Mouse (Mus musculus) heart, embryonic 13.5 days (tissue): ENCODE measurements around the gene Abhd14b. TPM values are rescaled to one million over a fixed set of nuclear protein-coding genes. Genes with fewer than 3 reads are reported as not detected.
A peak's percentile ranks its signal among the peaks of the same experiment; 100 is the strongest.

Experiments
- ATAC-seq: fragments of 200-750 bp; cut with Nextera tagmentation; 2 replicates; pipeline ENCODE4 v1.8.0; 2017; ENCODE audit warnings: moderate TSS enrichment; ENCODE audit not compliant: insufficient number of reproducible peaks, low FRiP score, low TSS enrichment; ENCODE audit errors: extremely low read depth
- H3K27ac ChIP-seq: fragments of 300-500 bp; sonication (generic); replicated peaks from 2 replicates; pipeline ENCODE4 v1.5.1; 2015; ENCODE audit warnings: moderate library complexity, mild to moderate bottlenecking, inconsistent platforms
- H3K27me3 ChIP-seq: fragments of 300-500 bp; sonication (generic); replicated peaks from 2 replicates; pipeline ENCODE4 v1.6.1; 2015; ENCODE audit warnings: mild to moderate bottlenecking, inconsistent platforms
- H3K36me3 ChIP-seq: fragments of 300-500 bp; sonication (generic); 2 replicates; pipeline ENCODE4 v1.6.1; 2015; ENCODE audit warnings: mild to moderate bottlenecking, inconsistent platforms
- H3K4me1 ChIP-seq: fragments of 300-500 bp; sonication (generic); 2 replicates; pipeline ENCODE4 v1.6.1; 2015; ENCODE audit warnings: inconsistent platforms
- H3K4me2 ChIP-seq: fragments of 300-500 bp; sonication (generic); 2 replicates; pipeline ENCODE4 v1.6.1; 2015; ENCODE audit warnings: inconsistent platforms, mild to moderate bottlenecking, moderate library complexity
- H3K4me3 ChIP-seq: fragments of 300-500 bp; sonication (generic); 2 replicates; pipeline ENCODE4 v1.5.1; 2015; ENCODE audit warnings: moderate library complexity, mild to moderate bottlenecking, inconsistent platforms
- H3K9ac ChIP-seq: fragments of 300-500 bp; sonication (generic); 2 replicates; pipeline ENCODE4 v1.6.1; 2015; ENCODE audit warnings: inconsistent platforms, mild to moderate bottlenecking, moderate library complexity
- H3K9me3 ChIP-seq: fragments of 300-500 bp; sonication (generic); 2 replicates; pipeline ENCODE4 v1.6.1; 2016; ENCODE audit warnings: inconsistent platforms
- WGBS: fragments of 180-500 bp; shearing (Covaris S2); methylation state at CpG from one replicate; pipeline ENCODE4 v1.1.7; 2015; ENCODE audit warnings: mixed read lengths; 5-methylcytosine and 5-hydroxymethylcytosine counted together
- polyA plus RNA-seq: library from polyadenylated mRNA; unstranded; fragments of >200 nt; fragmentation: Nextera tagmentation; extraction: Ambion mirVana; gene quantifications from 2 replicates; pipeline ENCODE4 v1.2.1, GENCODE M21; 2015

Abhd14b gene
- polyA plus RNA-seq, 1 experiment from 2014 or later: 7.4 TPM

DNA sequence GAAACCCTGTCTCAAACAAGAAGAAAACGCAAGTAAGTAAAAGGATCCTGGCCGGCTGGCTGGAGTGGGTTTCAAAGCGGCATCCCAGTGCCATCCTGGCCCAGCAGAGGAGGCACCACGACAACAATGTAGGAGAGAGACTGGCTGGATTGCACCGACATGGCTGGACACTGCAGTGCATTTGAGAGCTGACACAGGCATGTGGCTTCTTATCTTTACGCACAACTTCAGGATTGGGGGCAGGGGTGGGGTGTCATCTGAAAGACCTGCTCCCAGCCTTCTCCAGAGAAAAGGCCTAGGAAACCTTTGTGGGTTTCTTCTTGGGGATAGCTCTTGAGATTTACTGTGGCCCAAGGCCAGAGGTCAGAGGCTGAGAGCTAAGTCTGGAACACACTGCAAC lies 35.5 kb upstream of the Abhd14b start:
- Histone ChIP-seq H3K36me3 (no peaks in the 10 kb centered on the region), H3K4me2 (no peak overlapping the region), H3K9ac (peak overlapping the region; percentile 34; the same call in 1 of the 2 replicates), H3K27me3 (no peaks in the 10 kb centered on the region; the same call in 1 of the 2 replicates), H3K4me1 (peaks cover 46% of the 10 kb centered on the region), H3K9me3 (no peaks in the 10 kb centered on the region), H3K27ac (0 out of 2 replicates have a peak overlapping the region, but pooled peaks have one; percentile 6), H3K4me3 (no peak overlapping the region)
- 53% methylated on average over 6 of the region's 6 CpGs for WGBS
- ATAC-seq: no peak

DNA sequence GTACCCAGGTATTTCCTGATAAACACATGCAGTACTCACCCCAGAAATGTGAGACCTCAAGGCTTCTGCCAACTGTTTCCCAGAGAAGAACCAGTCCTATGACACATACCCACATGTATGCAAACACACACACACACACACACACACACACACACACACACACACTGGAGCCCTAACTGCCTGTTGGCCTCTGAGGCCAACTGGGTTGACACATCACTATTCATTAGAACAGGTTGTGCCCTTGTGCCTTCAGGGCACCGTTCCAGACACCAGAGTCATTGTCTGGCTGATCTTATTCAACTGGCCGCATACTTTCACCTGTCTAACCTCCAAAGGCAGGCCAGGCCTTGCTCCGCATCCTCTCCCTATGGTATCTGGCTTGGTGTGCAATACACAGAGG lies 35.0 kb upstream of the Abhd14b start:
- Histone ChIP-seq H3K27me3 (no peaks in the 10 kb centered on the region; the same call in 1 of the 2 replicates), H3K27ac (no peak overlapping the region), H3K36me3 (no peaks in the 10 kb centered on the region), H3K4me2 (no peak overlapping the region), H3K4me1 (peaks cover 46% of the 10 kb centered on the region), H3K9ac (0 out of 2 replicates have a peak overlapping the region, but pooled peaks have one; percentile 34), H3K4me3 (no peak overlapping the region), H3K9me3 (no peaks in the 10 kb centered on the region)
- no peak for ATAC-seq
- WGBS: 87% methylated on average over 3 of the region's 3 CpGs

DNA sequence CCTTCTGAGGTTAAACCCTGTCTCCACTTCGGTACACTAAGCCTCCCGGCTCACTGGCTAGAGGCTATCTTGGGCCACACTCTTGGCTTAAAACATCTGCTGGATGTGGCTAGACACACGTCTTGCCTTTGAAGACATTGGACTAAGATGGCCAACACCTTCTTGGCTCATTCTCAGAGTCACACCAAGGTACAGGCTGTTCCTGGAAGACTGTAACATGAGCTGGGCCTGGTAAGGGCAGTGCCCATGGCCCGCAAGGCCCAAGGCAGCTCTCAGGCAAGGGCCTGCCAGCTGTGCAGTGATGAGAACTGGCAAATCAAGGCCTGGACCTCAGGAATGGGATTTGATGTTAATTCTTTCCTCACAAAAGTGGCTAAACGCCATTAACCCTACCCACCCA lies 33.7 kb upstream of the Abhd14b start:
- Histone ChIP-seq H3K9me3 (no peaks in the 10 kb centered on the region), H3K9ac (no peak overlapping the region), H3K27ac (no peak overlapping the region), H3K4me3 (no peak overlapping the region), H3K36me3 (no peaks in the 10 kb centered on the region), H3K4me2 (no peak overlapping the region), H3K27me3 (no peaks in the 10 kb centered on the region; the same call in 1 of the 2 replicates), H3K4me1 (peaks cover 48% of the 10 kb centered on the region)
- 79% methylated on average over 5 of the region's 5 CpGs for WGBS
- no peak for ATAC-seq

DNA sequence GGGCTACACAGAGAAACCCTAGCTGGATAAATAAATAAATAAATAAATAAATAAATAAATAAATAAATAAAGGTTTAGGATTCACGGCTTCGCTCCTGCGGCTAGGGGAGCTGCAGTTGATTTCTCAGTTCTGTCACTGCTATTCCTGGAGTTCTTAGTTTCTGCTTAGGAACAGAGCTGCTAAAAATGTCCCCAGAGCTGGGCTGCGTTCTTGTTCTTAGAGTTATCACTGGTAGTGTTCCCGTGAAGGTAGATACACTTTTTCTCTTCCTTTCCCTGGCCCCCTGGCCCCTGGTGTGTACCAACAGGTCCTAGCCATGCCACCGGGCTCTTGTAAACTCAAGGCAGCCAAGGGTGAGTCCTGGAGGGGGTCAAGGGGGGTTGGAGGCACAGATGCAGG lies 30.4 kb upstream of the Abhd14b start:
- H3K9ac ChIP-seq: no peak overlapping the region
- H3K4me2 ChIP-seq: no peak overlapping the region
- H3K9me3 ChIP-seq: no peaks in the 10 kb centered on the region
- no peak overlapping the region for H3K4me3 ChIP-seq
- no peak for ATAC-seq
- H3K4me1 ChIP-seq: peaks cover 49% of the 10 kb centered on the region
- WGBS: 53% methylated on average over 6 of the region's 6 CpGs
- H3K27me3 ChIP-seq: peaks cover 5% of the 10 kb centered on the region
- H3K27ac ChIP-seq: peak overlapping the region; percentile 34
- no peaks in the 10 kb centered on the region for H3K36me3 ChIP-seq

DNA sequence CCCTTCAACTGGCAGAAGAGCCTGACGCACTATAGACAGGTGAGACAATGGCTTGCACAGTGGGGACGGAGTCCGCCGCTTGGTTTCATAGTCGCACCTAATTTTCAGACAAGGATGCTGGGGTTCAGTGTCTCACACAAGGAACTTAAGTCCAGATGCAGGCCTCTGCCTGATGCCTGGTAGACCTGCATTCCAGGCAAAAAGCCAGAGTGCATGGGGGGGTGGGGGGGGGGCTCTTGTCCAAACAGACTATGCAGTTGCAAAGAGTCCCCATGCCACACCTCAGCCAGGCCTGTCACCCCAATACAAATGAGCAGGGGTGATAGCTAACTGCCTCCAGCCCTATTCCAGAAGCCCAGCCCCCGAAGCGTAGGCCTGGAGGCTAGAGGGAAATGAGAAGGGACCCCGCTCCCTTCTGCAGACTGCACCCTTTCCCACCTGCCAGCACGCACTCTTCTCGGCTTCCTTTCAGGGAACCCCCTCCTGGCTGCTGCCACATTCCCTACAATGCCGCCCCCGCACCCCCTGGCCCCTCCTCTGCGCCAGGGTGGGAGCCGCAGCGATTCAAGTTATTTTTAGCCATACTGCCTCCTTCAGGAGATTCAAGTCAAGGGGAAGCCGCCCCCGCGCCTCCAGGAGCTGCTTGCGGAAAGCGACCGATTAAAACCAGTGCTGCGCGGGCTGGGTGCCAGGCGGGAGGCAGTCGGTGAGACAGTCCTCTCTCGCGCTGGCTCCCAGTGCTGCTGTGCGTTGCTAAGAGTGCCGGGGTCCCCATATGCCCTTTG lies 29.2 kb upstream of the Abhd14b start:
- H3K9me3 ChIP-seq: no peaks in the 10 kb centered on the region
- peaks cover 44% of the 10 kb centered on the region for H3K4me1 ChIP-seq
- H3K4me2 ChIP-seq: peak overlapping the region; percentile 76
- peak overlapping the region; percentile 74 for H3K27ac ChIP-seq
- 14% methylated on average over 29 of the region's 29 CpGs for WGBS
- ATAC-seq: peak; percentile 45
- peak overlapping the region; percentile 78 for H3K9ac ChIP-seq
- H3K27me3 ChIP-seq: peaks cover 5% of the 10 kb centered on the region
- peak overlapping the region; percentile 44 for H3K4me3 ChIP-seq
- no peaks in the 10 kb centered on the region for H3K36me3 ChIP-seq

DNA sequence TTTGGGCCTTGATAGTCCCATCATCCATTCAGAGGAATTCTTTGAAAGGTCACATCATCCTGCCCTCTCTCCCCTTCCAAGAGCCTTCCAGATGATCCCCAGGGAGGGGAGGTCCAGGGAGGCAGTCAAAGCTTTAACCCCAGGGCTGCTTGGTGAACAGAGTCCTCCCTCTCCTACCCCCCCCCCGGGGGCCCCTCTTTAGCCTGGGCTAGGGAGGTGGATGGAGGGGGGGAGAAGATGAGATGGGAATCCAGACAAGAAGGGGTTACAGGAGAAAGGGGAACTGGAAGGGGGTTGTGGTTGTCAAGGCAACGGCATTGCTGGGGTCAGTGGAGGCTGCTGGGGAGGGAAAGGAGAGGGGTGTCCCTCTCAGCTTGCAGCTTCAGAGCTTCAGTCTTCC lies 26.7 kb upstream of the Abhd14b start:
- peaks cover 44% of the 10 kb centered on the region for H3K4me1 ChIP-seq
- peaks cover 8% of the 10 kb centered on the region for H3K27me3 ChIP-seq
- no peak overlapping the region for H3K4me2 ChIP-seq
- no peak overlapping the region for H3K27ac ChIP-seq
- no peak overlapping the region for H3K4me3 ChIP-seq
- peak overlapping the region; percentile 33; the same call in 1 of the 2 replicates for H3K9ac ChIP-seq
- no peaks in the 10 kb centered on the region for H3K36me3 ChIP-seq
- H3K9me3 ChIP-seq: no peaks in the 10 kb centered on the region
- WGBS: 7% methylated on average over 2 of the region's 2 CpGs
- ATAC-seq: no peak

DNA sequence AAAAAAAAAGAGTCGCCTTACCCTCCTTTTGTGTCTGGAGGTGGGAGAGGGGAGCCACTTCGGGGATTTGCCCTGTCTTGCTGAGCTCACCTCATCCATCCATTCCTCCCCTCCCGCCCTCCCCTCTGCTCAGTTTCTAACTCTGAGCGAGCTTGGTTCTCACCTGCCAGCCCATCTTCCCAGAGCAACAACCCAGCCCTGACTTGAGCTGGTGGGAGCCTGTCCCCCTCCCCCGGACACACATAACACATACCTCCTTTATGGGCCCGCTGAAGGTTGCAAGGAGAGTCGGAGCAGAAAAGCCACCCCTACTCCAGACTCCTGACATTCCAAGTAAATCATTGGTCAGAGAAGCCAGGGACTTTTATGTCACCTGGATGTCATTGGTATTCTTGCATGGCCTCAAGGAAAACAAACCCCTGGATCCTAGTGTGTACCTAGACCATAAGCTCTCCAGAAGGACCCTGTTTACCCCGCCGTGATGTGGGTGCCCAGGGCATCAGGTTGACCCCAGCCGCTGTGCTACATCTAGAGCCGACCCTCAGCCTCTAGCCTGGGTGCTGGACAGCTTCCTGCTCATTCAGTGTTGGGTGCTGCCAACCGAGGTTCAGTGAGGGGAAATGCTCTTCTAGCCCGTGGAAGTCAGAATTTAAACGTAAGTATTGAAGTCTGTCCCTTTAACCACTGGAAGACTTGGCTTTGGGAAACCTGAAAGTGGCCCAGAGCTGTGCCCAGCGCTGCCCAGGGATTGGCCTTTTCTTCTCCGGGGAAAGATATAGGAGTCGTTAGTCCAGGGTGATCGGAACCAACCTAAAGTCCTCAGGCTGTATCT lies 26.0 kb upstream of the Abhd14b start:
- Histone ChIP-seq H3K9ac (peak overlapping the region; percentile 44; the same call in 1 of the 2 replicates), H3K4me1 (peaks cover 43% of the 10 kb centered on the region), H3K36me3 (no peaks in the 10 kb centered on the region), H3K4me2 (peak overlapping the region; percentile 57), H3K4me3 (peak overlapping the region; percentile 23), H3K9me3 (no peaks in the 10 kb centered on the region), H3K27ac (no peak overlapping the region), H3K27me3 (peaks cover 8% of the 10 kb centered on the region)
- ATAC-seq: no peak
- 21% methylated on average over 18 of the region's 18 CpGs for WGBS

DNA sequence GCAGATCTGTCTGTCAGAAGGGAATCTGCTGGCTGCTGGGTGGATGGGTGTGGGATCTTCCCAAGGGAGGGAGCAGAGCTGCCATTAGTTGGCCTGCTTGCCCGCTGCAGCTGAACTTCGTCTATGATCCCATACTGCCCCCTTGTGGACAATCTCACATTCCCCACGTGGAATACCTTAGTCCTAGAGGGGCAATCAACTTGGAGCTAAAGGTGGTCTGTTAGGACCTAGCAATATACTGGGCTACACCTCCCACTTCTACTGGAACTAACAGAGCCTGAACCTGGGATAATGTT lies 25.4 kb upstream of the Abhd14b start:
- Histone ChIP-seq H3K9me3 (no peaks in the 10 kb centered on the region), H3K4me2 (peak overlapping the region; percentile 57), H3K27ac (no peak overlapping the region), H3K36me3 (no peaks in the 10 kb centered on the region), H3K4me1 (peaks cover 39% of the 10 kb centered on the region), H3K27me3 (peaks cover 8% of the 10 kb centered on the region), H3K4me3 (peak overlapping the region; percentile 23), H3K9ac (peak overlapping the region; percentile 44; the same call in 1 of the 2 replicates)
- ATAC-seq: 0 out of 2 replicates have a peak, but pooled peaks have one; percentile 9
- 0% methylated on average over 3 of the region's 3 CpGs for WGBS

DNA sequence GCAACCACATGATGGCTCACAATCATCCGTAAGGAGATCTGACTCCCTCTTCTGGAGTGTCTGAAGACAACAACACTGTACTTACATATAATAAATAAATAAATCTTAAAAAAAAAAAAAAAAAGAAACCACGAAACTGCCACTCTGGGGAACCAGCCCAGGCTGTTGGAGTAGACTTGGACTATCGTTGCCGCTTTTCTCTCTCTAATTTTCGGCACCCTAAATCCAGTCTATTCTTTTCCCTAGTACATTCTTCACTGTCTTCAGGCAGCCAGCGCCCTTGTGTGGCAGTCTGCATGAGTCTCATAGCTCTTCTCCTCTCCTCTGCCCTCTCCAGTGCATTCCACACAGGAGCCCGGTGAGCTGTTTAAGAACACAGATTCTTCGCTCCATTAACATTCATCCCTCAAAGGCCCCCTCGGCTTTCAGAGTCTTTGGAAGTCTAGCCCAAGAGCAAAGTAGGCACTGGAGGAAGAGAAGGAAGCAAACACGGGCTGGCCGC lies 18.5 kb upstream of the Abhd14b start:
- Histone ChIP-seq H3K9me3 (no peaks in the 10 kb centered on the region), H3K4me3 (peak overlapping the region; percentile 93), H3K4me1 (peaks cover 25% of the 10 kb centered on the region), H3K36me3 (peaks cover 35% of the 10 kb centered on the region), H3K27me3 (no peaks in the 10 kb centered on the region), H3K27ac (peak overlapping the region; percentile 99), H3K9ac (peak overlapping the region; percentile 86), H3K4me2 (peak overlapping the region; percentile 81)
- ATAC-seq: peak; percentile 15; the same call in 1 of the 2 replicates
- WGBS: 17% methylated on average over 11 of the region's 11 CpGs

DNA sequence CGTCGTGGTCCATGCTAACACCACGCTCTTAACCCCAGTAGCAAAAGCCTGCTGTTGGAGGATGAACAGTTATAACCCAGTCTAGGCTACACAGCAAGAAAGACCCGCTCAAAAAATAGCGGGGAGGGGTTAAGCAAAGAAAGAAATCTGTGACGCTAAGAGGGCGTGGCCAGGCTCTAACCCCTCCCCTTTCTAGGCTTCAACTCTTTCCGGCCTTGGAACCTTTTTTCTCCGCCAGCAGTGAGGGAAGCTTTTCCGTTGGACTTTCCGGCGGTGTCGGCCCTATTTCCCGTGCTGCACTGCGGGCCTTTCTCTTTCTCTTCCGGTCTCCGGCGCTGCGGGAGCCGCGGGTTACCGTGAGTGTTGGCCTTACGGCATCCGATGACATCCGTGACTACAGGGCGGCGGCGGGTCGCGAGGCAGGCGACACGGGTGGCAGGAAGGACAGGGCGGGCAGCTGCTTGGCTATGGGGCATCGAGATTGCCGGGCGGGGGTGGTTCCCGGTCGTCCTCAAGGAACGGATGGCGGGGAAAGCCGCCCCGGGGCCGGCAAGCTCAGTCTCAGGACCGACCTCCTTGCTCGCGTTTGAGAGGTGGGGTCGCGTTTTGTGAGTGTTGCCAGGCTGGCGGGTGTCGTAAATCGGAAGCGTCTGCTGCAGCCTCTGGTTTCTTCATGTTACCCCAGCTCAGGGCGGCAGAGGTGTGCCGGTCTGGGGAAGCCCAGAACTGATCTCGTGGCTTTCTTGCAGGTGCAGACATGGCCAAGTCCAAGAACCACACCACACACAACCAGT lies 17.8 kb upstream of the Abhd14b start, which contains the start of gene Rpl29:
TSS of gene Rpl29 (plus strand) at position 234 of the 794 bp plus-strand sequence.
- no peaks in the 10 kb centered on the region for H3K27me3 ChIP-seq
- peaks cover 38% of the 10 kb centered on the region for H3K36me3 ChIP-seq
- peak within 1 kb of the TSS; percentile 81 for H3K4me2 ChIP-seq
- H3K27ac ChIP-seq: peak within 1 kb of the TSS; percentile 99
- H3K4me1 ChIP-seq: peaks cover 25% of the 10 kb centered on the region
- peak; percentile 87 for ATAC-seq
- peak within 1 kb of the TSS; percentile 100 for H3K9ac ChIP-seq
- no peaks in the 10 kb centered on the region for H3K9me3 ChIP-seq
- under 1% methylated on average over 55 of the region's 55 CpGs for WGBS
- H3K4me3 ChIP-seq: peak within 1 kb of the TSS; percentile 93

DNA sequence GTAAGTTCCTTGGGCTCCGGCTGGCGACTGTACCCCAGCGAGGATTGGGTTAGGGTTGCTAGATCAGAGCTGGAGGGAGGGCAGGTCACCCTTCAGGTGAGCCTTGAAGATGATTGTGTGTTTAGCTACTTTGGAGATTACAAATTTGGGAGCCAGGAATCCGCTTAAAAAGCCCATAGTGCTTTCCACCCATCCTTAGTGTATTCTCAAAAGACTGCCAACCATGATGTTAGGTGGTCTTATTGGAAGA lies 17.3 kb upstream of the Abhd14b start:
- Histone ChIP-seq H3K36me3 (peaks cover 43% of the 10 kb centered on the region), H3K4me1 (peaks cover 25% of the 10 kb centered on the region), H3K4me3 (peak overlapping the region; percentile 93), H3K27me3 (no peaks in the 10 kb centered on the region), H3K4me2 (peak overlapping the region; percentile 81), H3K9ac (peak overlapping the region; percentile 100), H3K27ac (peak overlapping the region; percentile 99), H3K9me3 (no peaks in the 10 kb centered on the region)
- 2% methylated on average over 4 of the region's 4 CpGs for WGBS
- ATAC-seq: no peak
